Mouse (Mus musculus): ENCODE measurements around the gene Wdtc1.

- TF ChIP-seq EP300 (IDR thresholded peaks at IDR 0.05; ENCODE audit: insufficient read depth, low read depth, low read length) (no peak), CTCF (IDR thresholded peaks at IDR 0.05) (no peak), POLR2A (IDR thresholded peaks at IDR 0.05; ENCODE audit: insufficient read depth, low read depth, low read length) (no peak)
Observed at GRCm38 (mm10) chr4:133337833-133338520, 15.3 kb downstream of the Wdtc1 start.

Data from heart, adult 2 months (tissue).